Mouse (Mus musculus): ENCODE measurements at regions not wholly inside any gene's neighbourhood (a gene's known extent, or its start where the extent isn't known, plus 50 kb on each side); places are given as distances from the start of the nearest gene placed in this dataset.

- Histone ChIP-seq H3K27ac (replicated peaks) (no peak overlapping the region), H3K27me3 (no peaks in the 10 kb centered on the region), H3K4me1 (no peaks in the 10 kb centered on the region), H3K36me3 (no peaks in the 10 kb centered on the region), H3K4me2 (replicated peaks) (no peak overlapping the region), H3K9me3 (no peaks in the 10 kb centered on the region), H3K9ac (replicated peaks) (no peak overlapping the region), H3K4me3 (no peak overlapping the region)
- 75% methylated on average over 7 of the region's 7 CpGs for WGBS
- ATAC-seq (ENCODE audit: low FRiP score, low read depth), result no peak
Observed at GRCm38 (mm10) chr3:136439907-136440645, 114.2 kb upstream of the Bank1 start.

DNA sequence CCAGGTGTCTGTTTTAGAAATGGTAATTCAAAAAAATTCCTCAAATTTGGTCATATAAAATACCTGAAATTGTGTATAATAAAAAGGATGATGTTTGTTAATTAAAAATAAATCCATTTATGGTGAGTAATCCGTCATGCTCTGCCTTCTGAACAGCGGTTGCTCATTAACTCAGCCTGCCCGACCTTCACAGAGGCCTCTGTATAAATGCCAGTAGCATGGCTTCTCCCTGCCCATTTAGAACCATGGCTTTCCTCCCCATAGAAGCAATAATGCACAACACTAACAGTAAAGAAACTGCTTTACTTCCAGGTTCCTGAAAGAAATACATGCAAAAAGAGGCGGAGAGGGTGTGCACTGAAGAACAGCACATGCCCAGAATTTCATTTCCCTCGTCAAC, 113.5 kb upstream of the Bank1 start:
- no peaks in the 10 kb centered on the region for H3K9me3 ChIP-seq
- H3K4me1 ChIP-seq, result no peaks in the 10 kb centered on the region
- WGBS, result 88% methylated on average over 5 of the region's 5 CpGs
- no peak overlapping the region for H3K4me3 ChIP-seq
- H3K9ac ChIP-seq (replicated peaks), result no peak overlapping the region
- H3K4me2 ChIP-seq (replicated peaks), result no peak overlapping the region
- H3K27me3 ChIP-seq, result no peaks in the 10 kb centered on the region
- ATAC-seq (ENCODE audit: low FRiP score, low read depth), result no peak
- H3K27ac ChIP-seq (replicated peaks), result no peak overlapping the region
- no peaks in the 10 kb centered on the region for H3K36me3 ChIP-seq

GRCm38 (mm10) chr3:136434407-136434806, 108.5 kb upstream of the Bank1 start:
- ATAC-seq (ENCODE audit: low FRiP score, low read depth), result no peak
- Histone ChIP-seq H3K4me3 (no peak overlapping the region), H3K9ac (replicated peaks) (no peak overlapping the region), H3K4me2 (replicated peaks) (no peak overlapping the region), H3K9me3 (no peaks in the 10 kb centered on the region), H3K27me3 (no peaks in the 10 kb centered on the region), H3K36me3 (no peaks in the 10 kb centered on the region), H3K27ac (replicated peaks) (no peak overlapping the region), H3K4me1 (no peaks in the 10 kb centered on the region)
- 80% methylated on average over 5 of the region's 5 CpGs for WGBS

DNA sequence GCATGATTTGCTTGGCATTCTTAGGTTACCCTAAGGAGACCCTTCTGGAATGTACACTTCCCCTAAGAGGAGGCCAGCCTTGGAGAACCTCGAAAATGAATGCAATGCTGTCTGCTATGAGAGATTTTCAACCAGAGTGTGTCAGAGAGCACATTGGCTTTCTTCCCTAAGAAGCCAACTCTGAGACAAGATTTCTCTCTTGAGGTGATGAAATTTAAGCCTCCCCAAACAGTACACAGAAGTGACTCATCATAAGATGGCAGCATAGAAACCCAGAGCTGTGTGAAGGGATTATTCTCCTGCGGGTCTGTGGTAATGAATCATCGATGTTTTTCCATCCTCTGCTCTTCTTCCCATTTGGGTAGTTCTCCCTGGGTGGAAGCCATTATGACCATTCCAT, 106.2 kb upstream of the Bank1 start:
- WGBS, result 93% methylated on average over 3 of the region's 3 CpGs

DNA sequence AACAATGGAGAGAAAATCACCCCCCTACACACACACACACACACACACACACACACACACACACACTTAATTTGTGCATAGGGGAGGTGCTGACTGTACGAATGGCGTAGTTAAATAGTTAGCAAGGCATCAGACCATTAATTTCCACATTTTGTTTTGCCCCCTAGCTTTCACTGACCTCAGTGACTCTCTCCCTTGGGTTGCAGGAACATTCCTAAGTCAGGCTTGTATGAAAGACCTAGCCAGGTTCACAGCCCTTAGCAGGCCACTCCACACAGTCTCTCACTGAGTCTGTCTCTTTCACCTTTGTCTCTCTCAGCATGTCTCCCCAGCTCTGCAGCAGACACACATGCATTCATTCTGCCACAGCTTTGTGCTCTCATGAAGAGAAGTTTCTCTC, 101.6 kb upstream of the Bank1 start:
- no peak overlapping the region for H3K9ac ChIP-seq (replicated peaks)
- no peaks in the 10 kb centered on the region for H3K36me3 ChIP-seq
- no peaks in the 10 kb centered on the region for H3K4me1 ChIP-seq
- no peak overlapping the region for H3K27ac ChIP-seq (replicated peaks)
- no peaks in the 10 kb centered on the region for H3K27me3 ChIP-seq
- no peaks in the 10 kb centered on the region for H3K9me3 ChIP-seq
- no peak for ATAC-seq (ENCODE audit: low FRiP score, low read depth)
- 84% methylated on average over 2 of the region's 2 CpGs for WGBS
- no peak overlapping the region for H3K4me2 ChIP-seq (replicated peaks)
- no peak overlapping the region for H3K4me3 ChIP-seq

More for the DNA sequence above, 106.2 kb upstream of the Bank1 start:
- H3K4me2 ChIP-seq (replicated peaks), result no peak overlapping the region
- H3K9ac ChIP-seq (replicated peaks), result no peak overlapping the region
- no peak for ATAC-seq (ENCODE audit: low FRiP score, low read depth)
- H3K27ac ChIP-seq (replicated peaks), result no peak overlapping the region
- no peak overlapping the region for H3K4me3 ChIP-seq
- no peaks in the 10 kb centered on the region for H3K36me3 ChIP-seq
- H3K9me3 ChIP-seq, result no peaks in the 10 kb centered on the region
- no peaks in the 10 kb centered on the region for H3K4me1 ChIP-seq
- H3K27me3 ChIP-seq, result no peaks in the 10 kb centered on the region

GRCm38 (mm10) chr3:136426539-136427194, 100.8 kb upstream of the Bank1 start:
- Histone ChIP-seq H3K9ac (replicated peaks) (no peak overlapping the region), H3K36me3 (no peaks in the 10 kb centered on the region), H3K4me3 (no peak overlapping the region), H3K4me2 (replicated peaks) (no peak overlapping the region), H3K27me3 (no peaks in the 10 kb centered on the region), H3K9me3 (no peaks in the 10 kb centered on the region), H3K4me1 (no peaks in the 10 kb centered on the region), H3K27ac (replicated peaks) (no peak overlapping the region)
- WGBS, result 76% methylated on average over 8 of the region's 8 CpGs
- ATAC-seq (ENCODE audit: low FRiP score, low read depth), result peak; percentile 70

- Histone ChIP-seq H3K36me3 (no peaks in the 10 kb centered on the region), H3K4me3 (no peak overlapping the region), H3K9ac (replicated peaks) (no peak overlapping the region), H3K27ac (replicated peaks) (no peak overlapping the region), H3K9me3 (no peaks in the 10 kb centered on the region), H3K4me1 (no peaks in the 10 kb centered on the region), H3K27me3 (no peaks in the 10 kb centered on the region), H3K4me2 (replicated peaks) (no peak overlapping the region)
- no peak for ATAC-seq (ENCODE audit: low FRiP score, low read depth)
- WGBS, result 90% methylated on average over 10 of the region's 10 CpGs
Observed at GRCm38 (mm10) chr3:136421969-136422614, 96.2 kb upstream of the Bank1 start.

DNA sequence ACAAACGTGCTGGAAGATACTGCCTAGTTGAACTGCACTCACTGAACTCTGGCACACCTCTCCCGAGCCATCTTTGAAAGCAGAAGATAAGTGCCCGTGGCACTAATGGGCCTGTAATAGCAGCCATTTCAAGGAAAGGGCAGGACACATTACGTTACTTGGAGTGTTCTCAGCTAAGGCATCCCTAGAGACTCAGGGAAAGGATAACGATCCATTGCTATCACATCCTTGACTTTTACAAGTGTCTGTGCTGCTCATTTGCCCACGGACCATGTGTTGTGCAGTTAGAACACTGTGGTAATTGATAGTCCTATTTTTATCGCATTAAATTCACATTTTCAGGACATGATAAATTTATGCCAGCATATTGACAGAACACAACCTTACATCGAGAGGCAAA, 79.7 kb upstream of the Bank1 start:
- Histone ChIP-seq H3K9ac (replicated peaks) (no peak overlapping the region), H3K4me3 (no peak overlapping the region), H3K4me1 (no peaks in the 10 kb centered on the region), H3K27me3 (no peaks in the 10 kb centered on the region), H3K27ac (replicated peaks) (no peak overlapping the region), H3K36me3 (no peaks in the 10 kb centered on the region), H3K4me2 (replicated peaks) (no peak overlapping the region), H3K9me3 (no peaks in the 10 kb centered on the region)
- 72% methylated on average over 8 of the region's 8 CpGs for WGBS
- ATAC-seq (ENCODE audit: low FRiP score, low read depth), result no peak

- no peaks in the 10 kb centered on the region for H3K27me3 ChIP-seq
- no peaks in the 10 kb centered on the region for H3K9me3 ChIP-seq
- no peak overlapping the region for H3K4me3 ChIP-seq
- no peaks in the 10 kb centered on the region for H3K36me3 ChIP-seq
- WGBS, result 81% methylated on average over 4 of the region's 4 CpGs
- no peak for ATAC-seq (ENCODE audit: low FRiP score, low read depth)
- H3K4me1 ChIP-seq, result no peaks in the 10 kb centered on the region
- no peak overlapping the region for H3K4me2 ChIP-seq (replicated peaks)
- H3K27ac ChIP-seq (replicated peaks), result no peak overlapping the region
- no peak overlapping the region for H3K9ac ChIP-seq (replicated peaks)
Observed at GRCm38 (mm10) chr3:136383282-136383681, 57.4 kb upstream of the Bank1 start.

DNA sequence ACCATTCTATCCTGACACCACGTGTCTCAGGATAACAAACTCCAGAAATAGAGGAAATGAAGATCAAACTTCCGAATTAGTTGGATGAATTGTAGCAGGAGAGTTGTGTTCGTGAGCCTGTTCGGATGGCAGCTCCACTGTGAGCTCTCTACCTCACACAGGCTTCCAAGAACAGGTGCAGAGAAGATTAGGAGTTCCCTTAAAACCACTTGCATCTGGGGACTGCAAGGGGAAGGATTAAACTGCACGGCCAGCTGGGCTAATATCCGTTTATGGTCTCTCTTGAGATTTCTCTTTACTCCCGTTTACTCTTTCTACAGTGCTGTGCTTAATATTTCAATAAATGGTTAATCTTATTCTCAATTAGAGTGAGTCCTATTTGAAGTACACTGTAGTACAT, 54.8 kb upstream of the Bank1 start:
- ATAC-seq (ENCODE audit: low FRiP score, low read depth), result no peak
- Histone ChIP-seq H3K9ac (replicated peaks) (no peak overlapping the region), H3K36me3 (no peaks in the 10 kb centered on the region), H3K27me3 (no peaks in the 10 kb centered on the region), H3K9me3 (no peaks in the 10 kb centered on the region), H3K27ac (replicated peaks) (no peak overlapping the region), H3K4me3 (no peak overlapping the region), H3K4me2 (replicated peaks) (no peak overlapping the region), H3K4me1 (no peaks in the 10 kb centered on the region)
- WGBS, result 73% methylated on average over 7 of the region's 7 CpGs

DNA sequence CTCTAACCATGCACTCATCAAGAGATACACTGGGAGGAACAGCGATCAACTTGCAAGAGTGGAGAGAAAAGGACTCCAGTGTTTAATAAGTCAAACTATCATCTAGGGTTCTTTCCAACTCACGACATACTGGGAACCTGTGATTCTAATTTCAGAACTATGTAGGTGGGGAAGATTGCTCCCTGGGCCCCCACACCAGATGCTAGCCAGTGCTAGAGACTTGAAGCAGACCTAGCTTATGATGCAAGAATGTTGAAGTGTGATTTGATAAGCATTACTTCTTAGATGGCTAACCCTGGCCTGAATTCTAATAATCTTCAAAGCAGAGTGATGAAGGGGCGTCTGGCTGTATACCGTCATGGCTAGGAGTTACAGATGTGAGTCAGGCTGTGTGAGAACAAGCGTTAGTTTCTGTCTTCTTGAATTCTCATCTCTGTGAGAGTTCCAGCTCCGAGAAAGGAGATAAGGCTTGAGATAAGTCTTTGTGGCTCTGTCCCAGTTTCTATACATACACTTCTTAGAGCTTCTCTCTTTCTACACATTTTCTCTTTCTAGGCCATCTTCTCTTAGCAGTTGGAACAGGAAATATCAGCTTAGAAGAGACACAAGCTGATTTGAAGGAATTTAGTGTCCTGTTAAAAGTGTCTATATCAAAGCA, 54.0 kb upstream of the Bank1 start:
- H3K27ac ChIP-seq (replicated peaks), result no peak overlapping the region
- no peak for ATAC-seq (ENCODE audit: low FRiP score, low read depth)
- H3K36me3 ChIP-seq, result no peaks in the 10 kb centered on the region
- H3K4me3 ChIP-seq, result no peak overlapping the region
- H3K27me3 ChIP-seq, result no peaks in the 10 kb centered on the region
- no peaks in the 10 kb centered on the region for H3K9me3 ChIP-seq
- H3K4me2 ChIP-seq (replicated peaks), result no peak overlapping the region
- WGBS, result 89% methylated on average over 6 of the region's 6 CpGs
- H3K4me1 ChIP-seq, result no peaks in the 10 kb centered on the region
- no peak overlapping the region for H3K9ac ChIP-seq (replicated peaks)

GRCm38 (mm10) chr3:136376893-136377292, 51.0 kb upstream of the Bank1 start:
- no peak overlapping the region for H3K27ac ChIP-seq (replicated peaks)
- no peak overlapping the region for H3K4me3 ChIP-seq
- H3K4me1 ChIP-seq, result no peaks in the 10 kb centered on the region
- no peaks in the 10 kb centered on the region for H3K9me3 ChIP-seq
- no peak for ATAC-seq (ENCODE audit: low FRiP score, low read depth)
- H3K9ac ChIP-seq (replicated peaks), result no peak overlapping the region
- no peaks in the 10 kb centered on the region for H3K36me3 ChIP-seq
- H3K4me2 ChIP-seq (replicated peaks), result no peak overlapping the region
- H3K27me3 ChIP-seq, result no peaks in the 10 kb centered on the region
- WGBS, result 81% methylated on average over 4 of the region's 4 CpGs

Measured in midbrain, embryonic 12.5 days (tissue).